Mouse (Mus musculus) CD4-positive, CD25-positive, alpha-beta regulatory T cell, adult 9 weeks (primary cell): ENCODE measurements around the gene Rhox2f. TPM values are rescaled to one million over a fixed set of nuclear protein-coding genes. Genes with fewer than 3 reads are reported as not detected.

Source experiments
- polyA plus RNA-seq: library from polyadenylated mRNA; unstranded; fragments of 100-300 nt; shearing (Covaris generic); gene quantifications from one replicate; pipeline ENCODE4 v1.2.1, GENCODE M21; 2017

The Rhox2f gene
- not detected for polyA plus RNA-seq

GRCm38 (mm10) chrX:37571105-37571504 is at the start of gene Rhox2f:
Gene Rhox2f, plus strand, starts transcription at chrX:37571405.

GRCm38 (mm10) chrX:37530152-37530551 is 41.1 kb upstream of the Rhox2f start, which contains the start of gene Rhox2e:
Gene Rhox2e, plus strand, starts transcription at chrX:37530452.

GRCm38 (mm10) chrX:37541719-37542118 is 29.5 kb upstream of the Rhox2f start, which contains the start of gene Rhox3e:
Gene Rhox3e, plus strand, starts transcription at chrX:37542019.

GRCm38 (mm10) chrX:37557112-37557511 is 14.1 kb upstream of the Rhox2f start, which contains the start of gene Rhox4e:
Gene Rhox4e, plus strand, starts transcription at chrX:37557412.

GRCm38 (mm10) chrX:37580692-37581091 is 9.5 kb downstream of the Rhox2f start, which contains the start of gene Rhox3f:
Gene Rhox3f, plus strand, starts transcription at chrX:37580992.

GRCm38 (mm10) chrX:37607604-37608003 is 36.4 kb downstream of the Rhox2f start, which contains the start of gene Rhox4f:
Gene Rhox4f, minus strand, starts transcription at chrX:37607704.

Other genes with a start within 250 kb of the Rhox2f start
- gene Rhox3a2, start 191.4 kb upstream of the Rhox2f start, polyA plus RNA-seq: not detected
- gene Rhox4a2, start 180.6 kb upstream of the Rhox2f start, polyA plus RNA-seq: not detected
- not detected for gene Rhox2b, start 159.3 kb upstream of the Rhox2f start, polyA plus RNA-seq
- not detected for gene Rhox4b, start 138.9 kb upstream of the Rhox2f start, polyA plus RNA-seq
- not detected for gene Rhox2c, start 117.7 kb upstream of the Rhox2f start, polyA plus RNA-seq
- not detected for gene Rhox3c, start 112.8 kb upstream of the Rhox2f start, polyA plus RNA-seq
- not detected for gene Rhox4c, start 91.1 kb upstream of the Rhox2f start, polyA plus RNA-seq
- not detected for gene Rhox2d, start 78.0 kb upstream of the Rhox2f start, polyA plus RNA-seq
- gene Rhox4d, start 57.0 kb upstream of the Rhox2f start, polyA plus RNA-seq: 0.17 TPM
- not detected for gene Rhox2e, start 41.0 kb upstream of the Rhox2f start, polyA plus RNA-seq
- not detected for gene Rhox3e, start 29.4 kb upstream of the Rhox2f start, polyA plus RNA-seq
- not detected for gene Rhox4e, start 14.0 kb upstream of the Rhox2f start, polyA plus RNA-seq
- not detected for gene Rhox3f, start 9.6 kb downstream of the Rhox2f start, polyA plus RNA-seq
- not detected for gene Rhox4f, start 36.3 kb downstream of the Rhox2f start, polyA plus RNA-seq
- not detected for gene Rhox3g, start 57.2 kb downstream of the Rhox2f start, polyA plus RNA-seq
- not detected for gene Rhox2g, start 72.1 kb downstream of the Rhox2f start, polyA plus RNA-seq
- gene Rhox4g, start 79.9 kb downstream of the Rhox2f start, polyA plus RNA-seq: not detected
- not detected for gene Rhox3h, start 97.4 kb downstream of the Rhox2f start, polyA plus RNA-seq
- gene Rhox2h, start 101.9 kb downstream of the Rhox2f start, polyA plus RNA-seq: not detected
- not detected for gene Rhox5, start 233.4 kb downstream of the Rhox2f start, polyA plus RNA-seq